ENCODE assay signal across 29 mouse cellular contexts in the genomic region with DNA sequence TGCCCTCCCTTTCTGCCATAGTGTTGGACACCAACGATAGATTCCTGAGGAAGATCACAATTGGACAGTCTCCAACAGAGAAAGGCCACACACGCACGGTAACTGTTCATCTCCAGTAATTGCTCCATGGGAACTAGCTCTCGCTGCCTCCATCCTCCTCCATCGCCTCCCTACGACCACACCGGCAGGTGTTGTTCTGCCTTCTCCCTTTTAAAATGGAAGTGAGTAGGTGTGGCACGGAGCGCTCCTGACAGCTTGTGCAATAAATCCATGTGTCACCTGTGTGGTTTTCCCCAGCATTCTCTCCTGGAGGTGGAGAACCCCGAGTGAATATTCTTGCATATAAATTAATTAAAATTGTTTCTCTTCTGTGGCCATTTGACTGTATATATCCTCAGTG. TPM values are rescaled to one million over a fixed set of nuclear protein-coding genes. Genes with fewer than 3 reads are reported as not detected.
A peak's percentile ranks its signal among the peaks of the same experiment; 100 is the strongest.
DNase-seq lines count a peak whose midpoint lies in the region; ATAC-seq lines count a peak whose summit lies in the region.
"Had no signal": no experiment of that assay in that cellular context is flagged by ENCODE, and none has a peak within 500 bp of the region (broad histone marks: within the 10 kb centered on the region; RNA-seq: fewer than 3 reads in every experiment).

No protein-coding gene starts in this region.

- no peak overlapping the region for H3K4me2 ChIP-seq in hindbrain, embryonic 15.5 days
- H3K4me2 ChIP-seq in lung, embryonic 16.5 days (ENCODE audit: low read depth, low read length) = no peak overlapping the region
- H3K4me2 ChIP-seq: embryonic facial prominence, embryonic 13.5 days; forebrain, embryonic 12.5 days; forebrain, embryonic 15.5 days; heart, embryonic 11.5 days; hindbrain, embryonic 13.5 days had no signal

- H3K4me3 ChIP-seq in hindbrain, embryonic 15.5 days = no peak overlapping the region
- H3K4me3 ChIP-seq in hindbrain, embryonic 10.5 days = no peak overlapping the region
- H3K4me3 ChIP-seq in lung, embryonic 16.5 days (ENCODE audit: low read length) = no peak overlapping the region
- H3K4me3 ChIP-seq: embryonic facial prominence, embryonic 10.5 days; embryonic facial prominence, embryonic 13.5 days; erythroblast, embryonic 14.5 days; forebrain, embryonic 12.5 days; forebrain, embryonic 15.5 days; gastrocnemius, adult 2 months; hindbrain, embryonic 13.5 days had no signal

- 0 out of 2 replicates have a peak, but pooled peaks have one; percentile 38 for ATAC-seq in hindbrain, embryonic 15.5 days (ENCODE audit: low FRiP score, low read depth)
- no peak for ATAC-seq in lung, embryonic 16.5 days (ENCODE audit: low read depth)
- ATAC-seq: forebrain, embryonic 15.5 days; hindbrain, postnatal 0 days; Patski had no signal

- no peaks in the 10 kb centered on the region for H3K27me3 ChIP-seq in hindbrain, embryonic 15.5 days
- no peaks in the 10 kb centered on the region for H3K27me3 ChIP-seq in hindbrain, embryonic 10.5 days (ENCODE audit: insufficient read depth, poor library complexity, severe bottlenecking)
- no peaks in the 10 kb centered on the region for H3K27me3 ChIP-seq in lung, embryonic 16.5 days (ENCODE audit: control insufficient read depth, insufficient read depth, low read depth, low read length)
- H3K27me3 ChIP-seq: CH12.LX; embryonic facial prominence, embryonic 13.5 days; forebrain, embryonic 12.5 days; forebrain, embryonic 15.5 days; hindbrain, embryonic 13.5 days; Patski had no signal

- 90% methylated on average over 10 of the region's 10 CpGs for whole genome bisulfite sequencing in hindbrain, embryonic 15.5 days
- 93% methylated on average over 10 of the region's 10 CpGs for WGBS in hindbrain, embryonic 10.5 days
- WGBS in lung, embryonic 16.5 days = 83% methylated on average over 10 of the region's 10 CpGs

- no peak for DNase-seq in hindbrain, embryonic 10.5 days (ENCODE audit: low spot score)
- no peak for DNase-seq in lung, postnatal 10 days
- DNase-seq in right cerebral cortex, adult 18-20 months = peak; percentile 67
- no peak for DNase-seq in right cerebral cortex, postnatal 14 days
- peak; percentile 76 for DNase-seq in brain, adult 2 months (ENCODE audit: low read depth, low spot score)
- DNase-seq: adrenal gland, postnatal 10 days; B cell, adult 2 months; cerebellum, adult 11-12 months; cerebellum, adult 8-10 months; cerebellum, postnatal 10 days; cerebellum, postnatal 36 days; embryo, embryonic 11 days; gastrocnemius, adult 2 months; gastrocnemius, postnatal 14 days; heart, adult 11 months had no signal

- H3K36me3 ChIP-seq in hindbrain, embryonic 15.5 days = peaks cover 21% of the 10 kb centered on the region
- peaks cover 94% of the 10 kb centered on the region for H3K36me3 ChIP-seq in hindbrain, embryonic 10.5 days
- H3K36me3 ChIP-seq in lung, embryonic 16.5 days (ENCODE audit: control insufficient read depth, insufficient read depth, low read length) = peaks cover 20% of the 10 kb centered on the region

- no peaks in the 10 kb centered on the region for H3K9me3 ChIP-seq in hindbrain, embryonic 15.5 days
- no peaks in the 10 kb centered on the region for H3K9me3 ChIP-seq in hindbrain, embryonic 10.5 days
- H3K9me3 ChIP-seq in lung, embryonic 16.5 days (ENCODE audit: control insufficient read depth, low read length) = no peaks in the 10 kb centered on the region
- H3K9me3 ChIP-seq: embryonic facial prominence, embryonic 10.5 days; embryonic facial prominence, embryonic 13.5 days; forebrain, embryonic 12.5 days; forebrain, embryonic 15.5 days; G1E; hindbrain, embryonic 13.5 days had no signal

- no peak overlapping the region for H3K27ac ChIP-seq in hindbrain, embryonic 15.5 days (replicated peaks)
- no peak overlapping the region for H3K27ac ChIP-seq in hindbrain, embryonic 10.5 days
- H3K27ac ChIP-seq in lung, embryonic 16.5 days (ENCODE audit: low read length) = peak overlapping the region; percentile 75
- H3K27ac ChIP-seq: embryonic facial prominence, embryonic 10.5 days; embryonic facial prominence, embryonic 13.5 days; forebrain, embryonic 12.5 days; forebrain, embryonic 15.5 days; gastrocnemius, adult 2 months; hindbrain, embryonic 13.5 days; hindbrain, postnatal 0 days had no signal

- H3K9ac ChIP-seq in hindbrain, embryonic 15.5 days = no peak overlapping the region
- H3K9ac ChIP-seq in lung, embryonic 16.5 days (ENCODE audit: low read length) = no peak overlapping the region
- H3K9ac ChIP-seq: embryonic facial prominence, embryonic 13.5 days; forebrain, embryonic 12.5 days; forebrain, embryonic 15.5 days; hindbrain, embryonic 13.5 days had no signal

- H3K4me1 ChIP-seq in hindbrain, embryonic 15.5 days (replicated peaks) = peaks cover 7% of the 10 kb centered on the region; the same call in 1 of the 2 replicates
- no peaks in the 10 kb centered on the region for H3K4me1 ChIP-seq in hindbrain, embryonic 10.5 days (replicated peaks)
- peaks cover 10% of the 10 kb centered on the region for H3K4me1 ChIP-seq in lung, embryonic 16.5 days (replicated peaks; ENCODE audit: control insufficient read depth, insufficient read depth, low read length)
- H3K4me1 ChIP-seq: embryonic facial prominence, embryonic 10.5 days; forebrain, embryonic 12.5 days; hindbrain, embryonic 13.5 days had no signal

RNA-seq across cellular contexts. Expression of gene Akap5, which starts 24.3 kb away (rescaled TPM):
- 10.7 and 12.4 TPM in 2 replicates for polyA plus RNA-seq in hindbrain, embryonic 15.5 days (2015; fragmentation: Nextera tagmentation; extraction: Ambion mirVana)
- polyA plus RNA-seq in hindbrain, embryonic 10.5 days (2016; fragmentation: Nextera tagmentation; extraction: Ambion mirVana) = 3.7 and 4.0 TPM in 2 replicates
- polyA plus RNA-seq in lung, embryonic 16.5 days (2015; fragmentation: Nextera tagmentation; extraction: Ambion mirVana) = 35.7 and 43.7 TPM in 2 replicates

RNA-seq across cellular contexts. Expression of gene Mthfd1, which starts 45.3 kb away (rescaled TPM):
- polyA plus RNA-seq in hindbrain, embryonic 15.5 days (2015; fragmentation: Nextera tagmentation; extraction: Ambion mirVana) = 33.1 and 34.1 TPM in 2 replicates
- polyA plus RNA-seq in hindbrain, embryonic 10.5 days (2016; fragmentation: Nextera tagmentation; extraction: Ambion mirVana) = 62.5 and 85.6 TPM in 2 replicates
- 92.9 and 93.2 TPM in 2 replicates for polyA plus RNA-seq in lung, embryonic 16.5 days (2015; fragmentation: Nextera tagmentation; extraction: Ambion mirVana)

RNA-seq across cellular contexts. Expression of gene Tex21, which starts 53.8 kb away (rescaled TPM):
- not detected in 2 replicates for polyA plus RNA-seq in hindbrain, embryonic 15.5 days (2015; fragmentation: Nextera tagmentation; extraction: Ambion mirVana)
- polyA plus RNA-seq in hindbrain, embryonic 10.5 days (2016; fragmentation: Nextera tagmentation; extraction: Ambion mirVana) = not detected in 2 replicates
- polyA plus RNA-seq in lung, embryonic 16.5 days (2015; fragmentation: Nextera tagmentation; extraction: Ambion mirVana) = not detected in 2 replicates
- polyA plus RNA-seq: cortical plate, adult 2 months; embryonic facial prominence, embryonic 10.5 days; embryonic facial prominence, embryonic 13.5 days; erythroblast, embryonic 14.5 days; forebrain, embryonic 12.5 days; forebrain, embryonic 15.5 days; heart, embryonic 11.5 days; hindbrain, postnatal 0 days; Patski had no signal

Comparison
In these comparisons a context has a peak if more than half of its experiments do, and no peak if none do; other contexts are left out.
1. DNase-seq: peak in right cerebral cortex, adult 18-20 months (single experiment) and brain, adult 2 months (single experiment); none in hindbrain, embryonic 10.5 days (single experiment), lung, postnatal 10 days (single experiment) and right cerebral cortex, postnatal 14 days (single experiment).